Mouse (Mus musculus) liver, embryonic 14.5 days (tissue): ENCODE measurements around the gene Fam71e2. TPM values are rescaled to one million over a fixed set of nuclear protein-coding genes. Genes with fewer than 3 reads are reported as not detected.

Experiments used
- ATAC-seq: fragments of 200-750 bp; cut with Nextera tagmentation; 2 replicates; pipeline ENCODE4 v1.8.0; 2017; ENCODE audit warnings: moderate number of reproducible peaks, mild to moderate bottlenecking, moderate library complexity; ENCODE audit not compliant: insufficient read depth
- DNase-seq, 3 experiments: peaks; one replicate each; pipeline ENCODE4 v3.0.0-alpha.2; 2012 to 2013; ENCODE audit warnings: low read depth in 3 of 3, low spot score in 3 of 3
- H3K27ac ChIP-seq: fragments of 300-500 bp; sonication (generic); 2 replicates; pipeline ENCODE4 v1.5.1; 2014; ENCODE audit warnings: moderate library complexity, mild to moderate bottlenecking, control low read depth, inconsistent platforms
- H3K27me3 ChIP-seq: fragments of 300-500 bp; sonication (generic); 2 replicates; pipeline ENCODE4 v1.6.1; 2014; ENCODE audit warnings: mild to moderate bottlenecking, low read length, moderate library complexity; ENCODE audit not compliant: control insufficient read depth, insufficient read depth
- H3K36me3 ChIP-seq: fragments of 300-500 bp; sonication (generic); replicated peaks from 2 replicates; pipeline ENCODE4 v1.6.1; 2014; ENCODE audit warnings: low read depth; ENCODE audit not compliant: control insufficient read depth, insufficient read depth
- H3K4me1 ChIP-seq, 2 experiments: fragments of 200-500 bp in 1 of 2; fragments of 300-500 bp in 1 of 2; sonication (generic) in 1 of 2; replicated peaks; 2 replicates each; pipeline ENCODE4 v1.6.1; 2012 to 2014; ENCODE audit warnings: antibody characterized with exemption in 1 of 2, inconsistent platforms in 1 of 2, low read length in 1 of 2; ENCODE audit not compliant: control insufficient read depth in 2 of 2, insufficient read depth in 2 of 2
- H3K4me2 ChIP-seq: fragments of 300-500 bp; sonication (generic); 2 replicates; pipeline ENCODE4 v1.6.1; 2014; ENCODE audit warnings: low read depth, mild to moderate bottlenecking, control low read depth, moderate library complexity
- H3K4me3 ChIP-seq, 2 experiments: fragments of 200-500 bp in 1 of 2; fragments of 300-500 bp in 1 of 2; sonication (generic) in 1 of 2; 2 replicates each; pipeline ENCODE4 v1.5.1; 2012 to 2014; ENCODE audit warnings: low read depth in 2 of 2, low read length in 2 of 2, mild to moderate bottlenecking in 2 of 2, control low read depth in 1 of 2, inconsistent platforms in 1 of 2, moderate library complexity in 1 of 2; ENCODE audit not compliant: insufficient read depth in 1 of 2
- H3K9ac ChIP-seq: fragments of 300-500 bp; sonication (generic); replicated peaks from 2 replicates; pipeline ENCODE4 v1.6.1; 2014; ENCODE audit warnings: mild to moderate bottlenecking, control low read depth, moderate library complexity
- H3K9me3 ChIP-seq: fragments of 300-500 bp; sonication (generic); 2 replicates; pipeline ENCODE4 v1.6.1; 2016; ENCODE audit warnings: low read length, mixed read lengths; ENCODE audit not compliant: control insufficient read depth
- CTCF ChIP-seq: IDR thresholded peaks from 2 replicates; pipeline ENCODE4 v1.5.1; 2016; ENCODE audit warnings: antibody characterized with exemption, low read depth, control low read depth
- EP300 ChIP-seq: IDR thresholded peaks from 2 replicates; pipeline ENCODE4 v1.6.1; 2016; ENCODE audit warnings: antibody characterized with exemption, low read depth
- WGBS: fragments of 180-500 bp; shearing (Covaris S2); extraction: QIAGEN DNeasy Blood & Tissue Kit; methylation state at CpG from one replicate; pipeline ENCODE4 v1.1.7; 2014; ENCODE audit not compliant: insufficient replicate concordance; 5-methylcytosine and 5-hydroxymethylcytosine counted together
- polyA plus RNA-seq, 2 experiments: library from polyadenylated mRNA; depleted of rRNA in 1 of 2; stranded (reverse) in 1 of 2; unstranded in 1 of 2; fragments of >200 nt; fragmentation: Nextera tagmentation in 1 of 2; extraction: Ambion mirVana in 1 of 2; gene quantifications; 2 replicates each; pipeline versions ENCODE4 v1.2.1 to v1.2.3; 2012 to 2014

The Fam71e2 gene
- polyA plus RNA-seq, 2 experiments: not detected

GRCm38 (mm10) chr7:4782759-4783158 lies 11.7 kb upstream of the Fam71e2 start, which contains the start of the genes Il11 and Tmem190:
Gene Il11 (minus strand): TSS chr7:4782859.
Gene Tmem190 (plus strand): TSS chr7:4782937.
- WGBS: 60% methylated on average over 2 of the region's 2 CpGs
- Histone ChIP-seq H3K4me3 (no peak within 1 kb of the TSS), H3K27me3 (peaks cover 16% of the 10 kb centered on the region), H3K4me2 (peak within 1 kb of the TSS; percentile 20; the same call in 1 of the 2 replicates), H3K27ac (no peak within 1 kb of the TSS), H3K36me3 (no peaks in the 10 kb centered on the region), H3K9ac (no peak within 1 kb of the TSS), H3K9me3 (no peaks in the 10 kb centered on the region), H3K4me1 (peaks cover 4 to 9% of the 10 kb centered on the region in 2 experiments)
- TF ChIP-seq EP300 (no peak), CTCF (no peak)
- no peak for DNase-seq
- no peak for ATAC-seq

- WGBS: 23% methylated on average over 3 of the region's 3 CpGs
- peaks cover 22% of the 10 kb centered on the region for H3K27me3 ChIP-seq
- H3K4me1 ChIP-seq: peaks cover 4 to 7% of the 10 kb centered on the region in 2 experiments
- no peak overlapping the region for H3K4me3 ChIP-seq
- H3K9me3 ChIP-seq: no peaks in the 10 kb centered on the region
- TF ChIP-seq EP300: no peak
- no peak for TF ChIP-seq CTCF
- ATAC-seq (no peak), DNase-seq (no peak)
- no peaks in the 10 kb centered on the region for H3K36me3 ChIP-seq
- no peak overlapping the region for H3K9ac ChIP-seq
- no peak overlapping the region for H3K27ac ChIP-seq
- H3K4me2 ChIP-seq: no peak overlapping the region
Measured at GRCm38 (mm10) chr7:4782130-4782529, 11.0 kb upstream of the Fam71e2 start.

- ATAC-seq (no peak), DNase-seq (no peak)
- TF ChIP-seq CTCF (no peak), EP300 (no peak)
- WGBS: 12% methylated on average over 5 of the region's 5 CpGs
- Histone ChIP-seq H3K36me3 (no peaks in the 10 kb centered on the region), H3K4me3 (no peak overlapping the region), H3K4me1 (peaks cover 4 to 7% of the 10 kb centered on the region in 2 experiments), H3K4me2 (no peak overlapping the region), H3K9ac (no peak overlapping the region), H3K27ac (no peak overlapping the region), H3K27me3 (peaks cover 44% of the 10 kb centered on the region), H3K9me3 (no peaks in the 10 kb centered on the region)
Measured at GRCm38 (mm10) chr7:4779921-4780320, 8.8 kb upstream of the Fam71e2 start.

GRCm38 (mm10) chr7:4777851-4778637 lies 6.9 kb upstream of the Fam71e2 start:
- Histone ChIP-seq H3K4me2 (no peak overlapping the region), H3K9me3 (no peaks in the 10 kb centered on the region), H3K9ac (no peak overlapping the region), H3K4me3 (no peak overlapping the region), H3K4me1 (no peaks in the 10 kb centered on the region), H3K27me3 (peaks cover 56% of the 10 kb centered on the region), H3K27ac (no peak overlapping the region), H3K36me3 (no peaks in the 10 kb centered on the region)
- TF ChIP-seq EP300 (no peak), CTCF (no peak)
- DNase-seq (no peak), ATAC-seq (no peak)
- WGBS: 14% methylated on average over 20 of the region's 20 CpGs

GRCm38 (mm10) chr7:4776861-4777830 lies 6.0 kb upstream of the Fam71e2 start:
- peak; percentile 47 for ATAC-seq
- H3K4me2 ChIP-seq: peak overlapping the region; percentile 46
- H3K27ac ChIP-seq: no peak overlapping the region
- no peak for DNase-seq
- WGBS: 2% methylated on average over 55 of the region's 56 CpGs
- H3K9ac ChIP-seq: no peak overlapping the region
- H3K27me3 ChIP-seq: peaks cover 56% of the 10 kb centered on the region
- H3K4me1 ChIP-seq: no peaks in the 10 kb centered on the region
- peak overlapping the region; percentile 14 to 20; a peak in 2 of 4 replicates for H3K4me3 ChIP-seq
- H3K36me3 ChIP-seq: no peaks in the 10 kb centered on the region
- no peaks in the 10 kb centered on the region for H3K9me3 ChIP-seq
- TF ChIP-seq EP300 (no peak), CTCF (no peak)
